Mouse (Mus musculus): ENCODE data around the gene Ccdc126. TPM values are rescaled to one million over a fixed set of nuclear protein-coding genes. Genes with fewer than 3 reads are reported as not detected.
"Not testable (repeated sequence)": the region's sequence is repeated elsewhere in the genome, so short reads cannot be mapped to it uniquely, and the experiment has no call there.

Gene Ccdc126
- polyA plus RNA-seq, 1 experiment, result 2.1 TPM

GRCm38 (mm10) chr6:49280942-49281341 is 38.1 kb upstream of the Ccdc126 start:
- H3K36me3 ChIP-seq (ENCODE audit: control insufficient read depth, insufficient read depth, low read length), result no peaks in the 10 kb centered on the region
- no peak overlapping the region for H3K4me3 ChIP-seq (ENCODE audit: control insufficient read depth, low read depth, low read length)
- TF ChIP-seq CTCF (IDR thresholded peaks at IDR 0.05; ENCODE audit: control insufficient read depth, insufficient read depth, insufficient replicate concordance, low read depth, low read length) (no peak), POLR2A (IDR thresholded peaks at IDR 0.05; ENCODE audit: control insufficient read depth, low read depth, low read length) (no peak)

GRCm38 (mm10) chr6:49282122-49282521 is 37.0 kb upstream of the Ccdc126 start:
- Histone ChIP-seq H3K4me1 (ENCODE audit: control insufficient read depth, insufficient read depth, low read length) (no peaks in the 10 kb centered on the region), H3K27me3 (ENCODE audit: control insufficient read depth, insufficient read depth, low read length) (no peaks in the 10 kb centered on the region), H3K36me3 (ENCODE audit: control insufficient read depth, insufficient read depth, low read length) (no peaks in the 10 kb centered on the region), H3K27ac (ENCODE audit: control insufficient read depth, insufficient read depth, low read depth, low read length) (no peak overlapping the region), H3K4me3 (ENCODE audit: control insufficient read depth, low read depth, low read length) (no peak overlapping the region)
- TF ChIP-seq POLR2A (IDR thresholded peaks at IDR 0.05; ENCODE audit: control insufficient read depth, low read depth, low read length) (no peak), CTCF (IDR thresholded peaks at IDR 0.05; ENCODE audit: control insufficient read depth, insufficient read depth, insufficient replicate concordance, low read depth, low read length) (no peak)

More at GRCm38 (mm10) chr6:49280942-49281341, 38.1 kb upstream of the Ccdc126 start:
- H3K4me1 ChIP-seq (ENCODE audit: control insufficient read depth, insufficient read depth, low read length), result no peaks in the 10 kb centered on the region
- H3K27ac ChIP-seq (ENCODE audit: control insufficient read depth, insufficient read depth, low read depth, low read length), result no peak overlapping the region
- no peaks in the 10 kb centered on the region for H3K27me3 ChIP-seq (ENCODE audit: control insufficient read depth, insufficient read depth, low read length)

GRCm38 (mm10) chr6:49298286-49298685 is 20.8 kb upstream of the Ccdc126 start:
- no peak overlapping the region for H3K4me3 ChIP-seq (ENCODE audit: control insufficient read depth, low read depth, low read length)
- no peak overlapping the region for H3K27ac ChIP-seq (ENCODE audit: control insufficient read depth, insufficient read depth, low read depth, low read length)
- no peak for TF ChIP-seq CTCF (IDR thresholded peaks at IDR 0.05; ENCODE audit: control insufficient read depth, insufficient read depth, insufficient replicate concordance, low read depth, low read length)
- no peaks in the 10 kb centered on the region for H3K4me1 ChIP-seq (ENCODE audit: control insufficient read depth, insufficient read depth, low read length)
- H3K36me3 ChIP-seq (ENCODE audit: control insufficient read depth, insufficient read depth, low read length), result no peaks in the 10 kb centered on the region
- H3K27me3 ChIP-seq (ENCODE audit: control insufficient read depth, insufficient read depth, low read length), result no peaks in the 10 kb centered on the region

- H3K27me3 ChIP-seq (ENCODE audit: control insufficient read depth, insufficient read depth, low read length); H3K27ac ChIP-seq (ENCODE audit: control insufficient read depth, insufficient read depth, low read depth, low read length); H3K4me3 ChIP-seq (ENCODE audit: control insufficient read depth, low read depth, low read length); H3K36me3 ChIP-seq (ENCODE audit: control insufficient read depth, insufficient read depth, low read length); H3K4me1 ChIP-seq (ENCODE audit: control insufficient read depth, insufficient read depth, low read length): not testable (repeated sequence)
These were observed 4.3 kb upstream of the Ccdc126 start for GRCm38 (mm10) chr6:49314821-49315220.

- TF ChIP-seq CTCF (IDR thresholded peaks at IDR 0.05; ENCODE audit: control insufficient read depth, insufficient read depth, insufficient replicate concordance, low read depth, low read length), result no peak
- no peak for TF ChIP-seq POLR2A (IDR thresholded peaks at IDR 0.05; ENCODE audit: control insufficient read depth, low read depth, low read length)
- Histone ChIP-seq H3K4me1 (ENCODE audit: control insufficient read depth, insufficient read depth, low read length) (peaks cover 3% of the 10 kb centered on the region; the same call in 1 of the 2 replicates), H3K27ac (ENCODE audit: control insufficient read depth, insufficient read depth, low read depth, low read length) (peak overlapping the region; percentile 81), H3K27me3 (ENCODE audit: control insufficient read depth, insufficient read depth, low read length) (no peaks in the 10 kb centered on the region), H3K36me3 (ENCODE audit: control insufficient read depth, insufficient read depth, low read length) (no peaks in the 10 kb centered on the region), H3K4me3 (ENCODE audit: control insufficient read depth, low read depth, low read length) (peak overlapping the region; percentile 93)
These were observed 681 bp downstream of the Ccdc126 start for GRCm38 (mm10) chr6:49319595-49320315.

- Histone ChIP-seq H3K27ac (ENCODE audit: control insufficient read depth, insufficient read depth, low read depth, low read length) (no peak overlapping the region), H3K27me3 (ENCODE audit: control insufficient read depth, insufficient read depth, low read length) (no peaks in the 10 kb centered on the region), H3K4me1 (ENCODE audit: control insufficient read depth, insufficient read depth, low read length) (peaks cover 3% of the 10 kb centered on the region; the same call in 1 of the 2 replicates), H3K36me3 (ENCODE audit: control insufficient read depth, insufficient read depth, low read length) (no peaks in the 10 kb centered on the region), H3K4me3 (ENCODE audit: control insufficient read depth, low read depth, low read length) (no peak overlapping the region)
- TF ChIP-seq POLR2A (IDR thresholded peaks at IDR 0.05; ENCODE audit: control insufficient read depth, low read depth, low read length), result no peak
- TF ChIP-seq CTCF (IDR thresholded peaks at IDR 0.05; ENCODE audit: control insufficient read depth, insufficient read depth, insufficient replicate concordance, low read depth, low read length), result no peak
These were observed 2.3 kb downstream of the Ccdc126 start for GRCm38 (mm10) chr6:49321341-49321740.

GRCm38 (mm10) chr6:49322056-49322455 is 3.0 kb downstream of the Ccdc126 start:
- Histone ChIP-seq H3K27ac (ENCODE audit: control insufficient read depth, insufficient read depth, low read depth, low read length) (no peak overlapping the region), H3K4me3 (ENCODE audit: control insufficient read depth, low read depth, low read length) (no peak overlapping the region), H3K27me3 (ENCODE audit: control insufficient read depth, insufficient read depth, low read length) (no peaks in the 10 kb centered on the region), H3K36me3 (ENCODE audit: control insufficient read depth, insufficient read depth, low read length) (no peaks in the 10 kb centered on the region), H3K4me1 (ENCODE audit: control insufficient read depth, insufficient read depth, low read length) (peaks cover 3% of the 10 kb centered on the region; the same call in 1 of the 2 replicates)
- TF ChIP-seq POLR2A (IDR thresholded peaks at IDR 0.05; ENCODE audit: control insufficient read depth, low read depth, low read length), result no peak

- Histone ChIP-seq H3K4me3 (ENCODE audit: control insufficient read depth, low read depth, low read length) (no peak overlapping the region), H3K36me3 (ENCODE audit: control insufficient read depth, insufficient read depth, low read length) (no peaks in the 10 kb centered on the region), H3K27ac (ENCODE audit: control insufficient read depth, insufficient read depth, low read depth, low read length) (no peak overlapping the region), H3K27me3 (ENCODE audit: control insufficient read depth, insufficient read depth, low read length) (no peaks in the 10 kb centered on the region), H3K4me1 (ENCODE audit: control insufficient read depth, insufficient read depth, low read length) (peaks cover 3% of the 10 kb centered on the region; the same call in 1 of the 2 replicates)
- TF ChIP-seq POLR2A (IDR thresholded peaks at IDR 0.05; ENCODE audit: control insufficient read depth, low read depth, low read length) (no peak), CTCF (IDR thresholded peaks at IDR 0.05; ENCODE audit: control insufficient read depth, insufficient read depth, insufficient replicate concordance, low read depth, low read length) (no peak)
These were observed 3.9 kb downstream of the Ccdc126 start for GRCm38 (mm10) chr6:49322986-49323385.

All from testis, adult 2 months (tissue).